In genomic region chr4:46144323-46144722, GRCm38 (mm10) we compare ENCODE assay signal across 10 mouse cellular contexts. TPM values are rescaled to one million over a fixed set of nuclear protein-coding genes. Genes with fewer than 3 reads are reported as not detected.
DNase-seq lines count a peak whose midpoint lies in the region; ATAC-seq and TF ChIP-seq lines count a peak whose summit lies in the region.
"Had no signal": no experiment of that assay in that cellular context is flagged by ENCODE, and none has a peak within 500 bp of the region (broad histone marks: within the 10 kb centered on the region; RNA-seq: fewer than 3 reads in every experiment).

No protein-coding gene starts in this region.

- WGBS in hindbrain, postnatal 0 days = 73% methylated on average over 3 of the region's 3 CpGs
- whole genome bisulfite sequencing in hindbrain, embryonic 12.5 days = 76% methylated on average over 3 of the region's 3 CpGs

- TF ChIP-seq CTCF in hindbrain, postnatal 0 days (IDR thresholded peaks at IDR 0.05; ENCODE audit: low read depth) = peak; percentile 45
- TF ChIP-seq CTCF in G1E (IDR thresholded peaks at IDR 0.05; ENCODE audit: low read depth, low read length) = peak; percentile 29; the same call in 1 of the 2 replicates

- H3K9me3 ChIP-seq in hindbrain, postnatal 0 days (ENCODE audit: low read length) = no peaks in the 10 kb centered on the region
- no peaks in the 10 kb centered on the region for H3K9me3 ChIP-seq in hindbrain, embryonic 12.5 days (replicated peaks)
- no peaks in the 10 kb centered on the region for H3K9me3 ChIP-seq in G1E (replicated peaks)
- H3K9me3 ChIP-seq: hindbrain, embryonic 15.5 days had no signal

- ATAC-seq in hindbrain, postnatal 0 days = no peak
- no peak for ATAC-seq in hindbrain, embryonic 12.5 days (ENCODE audit: low FRiP score)
- ATAC-seq in G1E (ENCODE audit: extremely low read depth, insufficient number of reproducible peaks, low FRiP score, poor library complexity, severe bottlenecking) = no peak
- ATAC-seq in erythroid progenitor cell, adult 5-6 weeks (replicated peaks; ENCODE audit: low FRiP score, poor library complexity, severe bottlenecking) = 0 out of 2 replicates have a peak, but pooled peaks have one; percentile 45

- no peak overlapping the region for H3K27ac ChIP-seq in hindbrain, postnatal 0 days
- no peak overlapping the region for H3K27ac ChIP-seq in hindbrain, embryonic 12.5 days
- H3K27ac ChIP-seq: hindbrain, embryonic 15.5 days had no signal

- no peak overlapping the region for H3K4me3 ChIP-seq in hindbrain, postnatal 0 days (ENCODE audit: low read length)
- no peak overlapping the region for H3K4me3 ChIP-seq in hindbrain, embryonic 12.5 days
- no peak overlapping the region for H3K4me3 ChIP-seq in G1E (ENCODE audit: low read depth, low read length)
- H3K4me3 ChIP-seq: hindbrain, embryonic 15.5 days had no signal

- no peak overlapping the region for H3K4me2 ChIP-seq in hindbrain, postnatal 0 days (ENCODE audit: low read depth, low read length)
- H3K4me2 ChIP-seq in hindbrain, embryonic 12.5 days (replicated peaks) = no peak overlapping the region
- H3K4me2 ChIP-seq: hindbrain, embryonic 15.5 days had no signal

- no peak overlapping the region for H3K9ac ChIP-seq in hindbrain, postnatal 0 days (replicated peaks; ENCODE audit: low read length)
- no peak overlapping the region for H3K9ac ChIP-seq in hindbrain, embryonic 12.5 days
- H3K9ac ChIP-seq: hindbrain, embryonic 15.5 days had no signal

- H3K36me3 ChIP-seq in hindbrain, postnatal 0 days (ENCODE audit: insufficient read depth, low read length) = peaks cover 20% of the 10 kb centered on the region
- peaks cover 18% of the 10 kb centered on the region for H3K36me3 ChIP-seq in hindbrain, embryonic 12.5 days
- peaks cover 68% of the 10 kb centered on the region for H3K36me3 ChIP-seq in G1E (replicated peaks)

- DNase-seq in hindbrain, postnatal 0 days (ENCODE audit: low spot score) = no peak
- DNase-seq in 3T3-L1 (ENCODE audit: low read depth, low spot score) = peak; percentile 36
- peak; percentile 6 for DNase-seq in G1E (ENCODE audit: low spot score)
- DNase-seq in urinary bladder, postnatal 10 days (ENCODE audit: low spot score) = no peak
- no peak for DNase-seq in layer of hippocampus, adult 9-11 months
- no peak for DNase-seq in layer of hippocampus, adult 11-12 months (ENCODE audit: low spot score)
- DNase-seq: right cerebral cortex, postnatal 14 days had no signal

- H3K4me1 ChIP-seq in hindbrain, postnatal 0 days (ENCODE audit: insufficient read depth, low read length) = peaks cover 9% of the 10 kb centered on the region; the same call in 1 of the 2 replicates
- peaks cover 13% of the 10 kb centered on the region for H3K4me1 ChIP-seq in hindbrain, embryonic 12.5 days
- peaks cover 21% of the 10 kb centered on the region for H3K4me1 ChIP-seq in G1E (ENCODE audit: insufficient read depth, low read depth, low read length)

- H3K27me3 ChIP-seq in hindbrain, postnatal 0 days (ENCODE audit: insufficient read depth, low read length) = no peaks in the 10 kb centered on the region
- H3K27me3 ChIP-seq in hindbrain, embryonic 12.5 days = no peaks in the 10 kb centered on the region
- no peaks in the 10 kb centered on the region for H3K27me3 ChIP-seq in G1E (ENCODE audit: insufficient read depth, low read length)
- H3K27me3 ChIP-seq: hindbrain, embryonic 15.5 days had no signal

RNA-seq across cellular contexts. Expression of gene Tstd2, which starts 5.8 kb away (rescaled TPM):
- total RNA-seq in hindbrain, postnatal 0 days (2014; rRNA removed) = 20.2 and 25.5 TPM in 2 replicates
- 18.5 and 22.4 TPM in 2 replicates for polyA plus RNA-seq in hindbrain, postnatal 0 days (2015; fragmentation: Nextera tagmentation; extraction: Ambion mirVana)
- 55.6 and 56.1 TPM in 2 replicates for polyA plus RNA-seq in hindbrain, embryonic 12.5 days (2016; fragmentation: Nextera tagmentation; extraction: Ambion mirVana)
- 54.6 and 57.9 TPM in 2 replicates for total RNA-seq in G1E (2014; fragmentation: Nextera tagmentation)
- 48.2 and 51.5 TPM in 2 replicates for total RNA-seq in G1E (2017)
- 10.5 and 15.8 TPM in 2 replicates for polyA plus RNA-seq in G1E (2012)
- total RNA-seq in erythroid progenitor cell, adult 5-6 weeks (2015; ENCODE audit: low replicate concordance) = 2.9 and 8.4 TPM in 2 replicates
- total RNA-seq in erythroid progenitor cell, adult 5-6 weeks (2017; ENCODE audit: low replicate concordance) = 9.6 and 22.8 TPM in 2 replicates

RNA-seq across cellular contexts. Expression of gene Ncbp1, which starts 5.9 kb away (rescaled TPM):
- total RNA-seq in hindbrain, postnatal 0 days (2014; rRNA removed) = 34.8 and 35.3 TPM in 2 replicates
- polyA plus RNA-seq in hindbrain, postnatal 0 days (2015; fragmentation: Nextera tagmentation; extraction: Ambion mirVana) = 44.7 and 46.2 TPM in 2 replicates
- 102 and 105 TPM in 2 replicates for polyA plus RNA-seq in hindbrain, embryonic 12.5 days (2016; fragmentation: Nextera tagmentation; extraction: Ambion mirVana)
- total RNA-seq in G1E (2014; fragmentation: Nextera tagmentation) (103 and 109 TPM in 2 replicates), G1E (2017) (119 and 130 TPM in 2 replicates)
- 12.2 and 17.6 TPM in 2 replicates for polyA plus RNA-seq in G1E (2012)
- total RNA-seq in erythroid progenitor cell, adult 5-6 weeks (2015; ENCODE audit: low replicate concordance) = 46.9 and 65.2 TPM in 2 replicates
- 55.1 and 78.8 TPM in 2 replicates for total RNA-seq in erythroid progenitor cell, adult 5-6 weeks (2017; ENCODE audit: low replicate concordance)

RNA-seq across cellular contexts. Expression of gene Xpa, which starts 51.8 kb away (rescaled TPM):
- total RNA-seq in hindbrain, postnatal 0 days (2014; rRNA removed) = 18.9 and 26.4 TPM in 2 replicates
- polyA plus RNA-seq in hindbrain, postnatal 0 days (2015; fragmentation: Nextera tagmentation; extraction: Ambion mirVana) = 35.9 and 39.2 TPM in 2 replicates
- 31.3 and 33.1 TPM in 2 replicates for polyA plus RNA-seq in hindbrain, embryonic 12.5 days (2016; fragmentation: Nextera tagmentation; extraction: Ambion mirVana)
- total RNA-seq in G1E (2014; fragmentation: Nextera tagmentation) = 21.1 and 26.7 TPM in 2 replicates
- total RNA-seq in G1E (2017) = 14.5 and 17.9 TPM in 2 replicates
- 17.2 and 17.6 TPM in 2 replicates for polyA plus RNA-seq in G1E (2012)
- total RNA-seq in erythroid progenitor cell, adult 5-6 weeks (2015; ENCODE audit: low replicate concordance) = 7.9 and 25.6 TPM in 2 replicates
- 7.3 and 20.7 TPM in 2 replicates for total RNA-seq in erythroid progenitor cell, adult 5-6 weeks (2017; ENCODE audit: low replicate concordance)

Comparison
In these comparisons a context has a peak if more than half of its experiments do, and no peak if none do; other contexts are left out.
1. DNase-seq: peak in 3T3-L1 (single experiment) and G1E (single experiment); none in hindbrain, postnatal 0 days (single experiment), urinary bladder, postnatal 10 days (single experiment), layer of hippocampus, adult 9-11 months (single experiment) and layer of hippocampus, adult 11-12 months (single experiment).